Mouse (Mus musculus): ENCODE measurements around the gene Tspan2. TPM values are rescaled to one million over a fixed set of nuclear protein-coding genes. Genes with fewer than 3 reads are reported as not detected.

Gene Tspan2
- 3.5 and 4.5 TPM in 2 replicates for polyA plus RNA-seq (2012; ENCODE audit: insufficient read depth, insufficient read length, missing spikeins)

GRCm38 (mm10) chr3:102734313-102735030, at the start of gene Tspan2:
Gene Tspan2 (plus strand): TSS chr3:102734529.
- H3K4me3 ChIP-seq (ENCODE audit: insufficient read depth, low read depth, low read length): peak within 1 kb of the TSS; percentile 85
- H3K4me1 ChIP-seq (ENCODE audit: control insufficient read depth, insufficient read depth, insufficient read length, low read length): peaks cover 15% of the 10 kb centered on the region
- peak within 1 kb of the TSS; percentile 95 for H3K27ac ChIP-seq (replicated peaks; ENCODE audit: low read depth, low read length)

GRCm38 (mm10) chr3:102686861-102687260, 47.5 kb upstream of the Tspan2 start:
- H3K27ac ChIP-seq (replicated peaks; ENCODE audit: low read depth, low read length): no peak overlapping the region
- H3K4me3 ChIP-seq (ENCODE audit: insufficient read depth, low read depth, low read length): no peak overlapping the region
- H3K4me1 ChIP-seq (ENCODE audit: control insufficient read depth, insufficient read depth, insufficient read length, low read length): no peaks in the 10 kb centered on the region

- H3K4me1 ChIP-seq (ENCODE audit: control insufficient read depth, insufficient read depth, insufficient read length, low read length): no peaks in the 10 kb centered on the region
- no peak overlapping the region for H3K27ac ChIP-seq (replicated peaks; ENCODE audit: low read depth, low read length)
- H3K4me3 ChIP-seq (ENCODE audit: insufficient read depth, low read depth, low read length): no peak overlapping the region
Observed at GRCm38 (mm10) chr3:102687852-102688251, 46.5 kb upstream of the Tspan2 start.

- H3K4me3 ChIP-seq (ENCODE audit: insufficient read depth, low read depth, low read length): no peak overlapping the region
- H3K27ac ChIP-seq (replicated peaks; ENCODE audit: low read depth, low read length): no peak overlapping the region
- H3K4me1 ChIP-seq (ENCODE audit: control insufficient read depth, insufficient read depth, insufficient read length, low read length): no peaks in the 10 kb centered on the region
Observed at GRCm38 (mm10) chr3:102691802-102692484, 42.4 kb upstream of the Tspan2 start.

- Histone ChIP-seq H3K4me1 (ENCODE audit: control insufficient read depth, insufficient read depth, insufficient read length, low read length) (no peaks in the 10 kb centered on the region), H3K4me3 (ENCODE audit: insufficient read depth, low read depth, low read length) (no peak overlapping the region), H3K27ac (replicated peaks; ENCODE audit: low read depth, low read length) (no peak overlapping the region)
Observed at GRCm38 (mm10) chr3:102692758-102693325, 41.5 kb upstream of the Tspan2 start.

GRCm38 (mm10) chr3:102698127-102698526, 36.2 kb upstream of the Tspan2 start:
- H3K27ac ChIP-seq (replicated peaks; ENCODE audit: low read depth, low read length): no peak overlapping the region
- H3K4me3 ChIP-seq (ENCODE audit: insufficient read depth, low read depth, low read length): no peak overlapping the region
- H3K4me1 ChIP-seq (ENCODE audit: control insufficient read depth, insufficient read depth, insufficient read length, low read length): no peaks in the 10 kb centered on the region

- no peak overlapping the region for H3K27ac ChIP-seq (replicated peaks; ENCODE audit: low read depth, low read length)
- no peaks in the 10 kb centered on the region for H3K4me1 ChIP-seq (ENCODE audit: control insufficient read depth, insufficient read depth, insufficient read length, low read length)
- H3K4me3 ChIP-seq (ENCODE audit: insufficient read depth, low read depth, low read length): no peak overlapping the region
Observed at GRCm38 (mm10) chr3:102701303-102701702, 33.0 kb upstream of the Tspan2 start.

- no peaks in the 10 kb centered on the region for H3K4me1 ChIP-seq (ENCODE audit: control insufficient read depth, insufficient read depth, insufficient read length, low read length)
- no peak overlapping the region for H3K4me3 ChIP-seq (ENCODE audit: insufficient read depth, low read depth, low read length)
- H3K27ac ChIP-seq (replicated peaks; ENCODE audit: low read depth, low read length): no peak overlapping the region
Observed at GRCm38 (mm10) chr3:102701902-102702544, 32.3 kb upstream of the Tspan2 start.

GRCm38 (mm10) chr3:102704001-102704401, 30.3 kb upstream of the Tspan2 start:
- H3K4me1 ChIP-seq (ENCODE audit: control insufficient read depth, insufficient read depth, insufficient read length, low read length): no peaks in the 10 kb centered on the region
- no peak overlapping the region for H3K27ac ChIP-seq (replicated peaks; ENCODE audit: low read depth, low read length)
- H3K4me3 ChIP-seq (ENCODE audit: insufficient read depth, low read depth, low read length): no peak overlapping the region

GRCm38 (mm10) chr3:102708599-102708998, 25.7 kb upstream of the Tspan2 start:
- Histone ChIP-seq H3K27ac (replicated peaks; ENCODE audit: low read depth, low read length) (no peak overlapping the region), H3K4me3 (ENCODE audit: insufficient read depth, low read depth, low read length) (no peak overlapping the region), H3K4me1 (ENCODE audit: control insufficient read depth, insufficient read depth, insufficient read length, low read length) (no peaks in the 10 kb centered on the region)

GRCm38 (mm10) chr3:102715066-102715584, 19.2 kb upstream of the Tspan2 start:
- Histone ChIP-seq H3K4me3 (ENCODE audit: insufficient read depth, low read depth, low read length) (peak overlapping the region; percentile 58), H3K27ac (replicated peaks; ENCODE audit: low read depth, low read length) (peak overlapping the region; percentile 81; the same call in 1 of the 2 replicates), H3K4me1 (ENCODE audit: control insufficient read depth, insufficient read depth, insufficient read length, low read length) (no peaks in the 10 kb centered on the region)

- H3K27ac ChIP-seq (replicated peaks; ENCODE audit: low read depth, low read length): no peak overlapping the region
- no peak overlapping the region for H3K4me3 ChIP-seq (ENCODE audit: insufficient read depth, low read depth, low read length)
- no peaks in the 10 kb centered on the region for H3K4me1 ChIP-seq (ENCODE audit: control insufficient read depth, insufficient read depth, insufficient read length, low read length)
Observed at GRCm38 (mm10) chr3:102715839-102716238, 18.5 kb upstream of the Tspan2 start.

- no peak overlapping the region for H3K4me3 ChIP-seq (ENCODE audit: insufficient read depth, low read depth, low read length)
- no peak overlapping the region for H3K27ac ChIP-seq (replicated peaks; ENCODE audit: low read depth, low read length)
- no peaks in the 10 kb centered on the region for H3K4me1 ChIP-seq (ENCODE audit: control insufficient read depth, insufficient read depth, insufficient read length, low read length)
Observed at GRCm38 (mm10) chr3:102717586-102718285, 16.6 kb upstream of the Tspan2 start.

GRCm38 (mm10) chr3:102723154-102723553, 11.2 kb upstream of the Tspan2 start:
- peaks cover 8% of the 10 kb centered on the region for H3K4me1 ChIP-seq (ENCODE audit: control insufficient read depth, insufficient read depth, insufficient read length, low read length)
- no peak overlapping the region for H3K4me3 ChIP-seq (ENCODE audit: insufficient read depth, low read depth, low read length)
- H3K27ac ChIP-seq (replicated peaks; ENCODE audit: low read depth, low read length): peak overlapping the region; percentile 65
